Mouse (Mus musculus) liver, embryonic 14.5 days (tissue): ENCODE results near the gene Cgnl1. TPM values are rescaled to one million over a fixed set of nuclear protein-coding genes. Genes with fewer than 3 reads are reported as not detected.

Experiments used
- ATAC-seq: fragments of 200-750 bp; cut with Nextera tagmentation; 2 replicates; pipeline ENCODE4 v1.8.0; 2017; ENCODE audit warnings: moderate number of reproducible peaks, mild to moderate bottlenecking, moderate library complexity; ENCODE audit not compliant: insufficient read depth
- DNase-seq, 3 experiments: peaks; one replicate each; pipeline ENCODE4 v3.0.0-alpha.2; 2012 to 2013; ENCODE audit warnings: low read depth in 3 of 3, low spot score in 3 of 3
- H3K27ac ChIP-seq: fragments of 300-500 bp; sonication (generic); 2 replicates; pipeline ENCODE4 v1.5.1; 2014; ENCODE audit warnings: moderate library complexity, mild to moderate bottlenecking, control low read depth, inconsistent platforms
- H3K27me3 ChIP-seq: fragments of 300-500 bp; sonication (generic); 2 replicates; pipeline ENCODE4 v1.6.1; 2014; ENCODE audit warnings: mild to moderate bottlenecking, low read length, moderate library complexity; ENCODE audit not compliant: control insufficient read depth, insufficient read depth
- H3K36me3 ChIP-seq: fragments of 300-500 bp; sonication (generic); replicated peaks from 2 replicates; pipeline ENCODE4 v1.6.1; 2014; ENCODE audit warnings: low read depth; ENCODE audit not compliant: control insufficient read depth, insufficient read depth
- H3K4me1 ChIP-seq, 2 experiments: fragments of 200-500 bp in 1 of 2; fragments of 300-500 bp in 1 of 2; sonication (generic) in 1 of 2; replicated peaks; 2 replicates each; pipeline ENCODE4 v1.6.1; 2012 to 2014; ENCODE audit warnings: antibody characterized with exemption in 1 of 2, inconsistent platforms in 1 of 2, low read length in 1 of 2; ENCODE audit not compliant: control insufficient read depth in 2 of 2, insufficient read depth in 2 of 2
- H3K4me2 ChIP-seq: fragments of 300-500 bp; sonication (generic); 2 replicates; pipeline ENCODE4 v1.6.1; 2014; ENCODE audit warnings: low read depth, mild to moderate bottlenecking, control low read depth, moderate library complexity
- H3K4me3 ChIP-seq, 2 experiments: fragments of 200-500 bp in 1 of 2; fragments of 300-500 bp in 1 of 2; sonication (generic) in 1 of 2; 2 replicates each; pipeline ENCODE4 v1.5.1; 2012 to 2014; ENCODE audit warnings: low read depth in 2 of 2, low read length in 2 of 2, mild to moderate bottlenecking in 2 of 2, control low read depth in 1 of 2, inconsistent platforms in 1 of 2, moderate library complexity in 1 of 2; ENCODE audit not compliant: insufficient read depth in 1 of 2
- H3K9ac ChIP-seq: fragments of 300-500 bp; sonication (generic); replicated peaks from 2 replicates; pipeline ENCODE4 v1.6.1; 2014; ENCODE audit warnings: mild to moderate bottlenecking, control low read depth, moderate library complexity
- H3K9me3 ChIP-seq: fragments of 300-500 bp; sonication (generic); 2 replicates; pipeline ENCODE4 v1.6.1; 2016; ENCODE audit warnings: low read length, mixed read lengths; ENCODE audit not compliant: control insufficient read depth
- CTCF ChIP-seq: IDR thresholded peaks from 2 replicates; pipeline ENCODE4 v1.5.1; 2016; ENCODE audit warnings: antibody characterized with exemption, low read depth, control low read depth
- EP300 ChIP-seq: IDR thresholded peaks from 2 replicates; pipeline ENCODE4 v1.6.1; 2016; ENCODE audit warnings: antibody characterized with exemption, low read depth
- WGBS: fragments of 180-500 bp; shearing (Covaris S2); extraction: QIAGEN DNeasy Blood & Tissue Kit; methylation state at CpG from one replicate; pipeline ENCODE4 v1.1.7; 2014; ENCODE audit not compliant: insufficient replicate concordance; 5-methylcytosine and 5-hydroxymethylcytosine counted together
- polyA plus RNA-seq, 2 experiments: library from polyadenylated mRNA; depleted of rRNA in 1 of 2; stranded (reverse) in 1 of 2; unstranded in 1 of 2; fragments of >200 nt; fragmentation: Nextera tagmentation in 1 of 2; extraction: Ambion mirVana in 1 of 2; gene quantifications; 2 replicates each; pipeline versions ENCODE4 v1.2.1 to v1.2.3; 2012 to 2014

The Cgnl1 gene
- polyA plus RNA-seq, 2 experiments, result 1.2 to 1.8 TPM

- Histone ChIP-seq H3K4me1 (peaks cover 0 to 3% of the 10 kb centered on the region in 2 experiments; a peak in 2 of 4 replicates), H3K4me2 (no peak overlapping the region), H3K27me3 (no peaks in the 10 kb centered on the region), H3K27ac (no peak overlapping the region), H3K4me3 (no peak overlapping the region), H3K9ac (no peak overlapping the region), H3K36me3 (no peaks in the 10 kb centered on the region), H3K9me3 (no peaks in the 10 kb centered on the region)
- ATAC-seq (no peak), DNase-seq (no peak)
- WGBS, result 40% methylated on average over 3 of the region's 3 CpGs
- TF ChIP-seq CTCF (no peak), EP300 (no peak)
Measured at GRCm38 (mm10) chr9:71722366-71722765, 49.0 kb downstream of the Cgnl1 start.

DNA sequence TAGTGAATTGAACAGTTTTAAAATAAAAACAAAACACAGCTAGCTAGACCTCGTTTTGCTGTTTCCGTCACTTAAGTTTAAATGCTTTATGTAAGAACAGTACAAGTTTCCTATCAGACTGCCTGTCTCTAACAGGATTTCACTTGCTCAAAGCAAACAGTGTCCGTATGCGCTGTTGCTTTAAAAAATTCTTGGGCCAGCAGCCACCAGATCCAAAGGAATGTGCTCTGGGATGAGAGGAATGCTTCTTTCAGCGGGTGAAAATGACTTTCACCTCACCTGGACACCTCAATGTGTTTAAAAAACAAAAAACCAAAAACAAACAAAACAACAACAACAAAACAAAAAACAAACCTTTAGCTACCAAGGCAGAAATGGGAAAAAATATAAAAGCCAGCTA is 54.4 kb downstream of the Cgnl1 start:
- 64% methylated on average over 5 of the region's 5 CpGs for WGBS
- ATAC-seq (no peak), DNase-seq (no peak)
- H3K9me3 ChIP-seq, result no peaks in the 10 kb centered on the region
- no peak overlapping the region for H3K9ac ChIP-seq
- H3K4me1 ChIP-seq, result peaks cover 0 to 3% of the 10 kb centered on the region in 2 experiments; a peak in 2 of 4 replicates
- no peak overlapping the region for H3K4me3 ChIP-seq
- TF ChIP-seq CTCF, result no peak
- TF ChIP-seq EP300, result no peak
- H3K36me3 ChIP-seq, result no peaks in the 10 kb centered on the region
- no peak overlapping the region for H3K27ac ChIP-seq
- no peaks in the 10 kb centered on the region for H3K27me3 ChIP-seq
- H3K4me2 ChIP-seq, result no peak overlapping the region

GRCm38 (mm10) chr9:71710776-71711175 is 60.6 kb downstream of the Cgnl1 start:
- no peak overlapping the region for H3K4me3 ChIP-seq
- H3K27ac ChIP-seq, result no peak overlapping the region
- TF ChIP-seq CTCF (no peak), EP300 (no peak)
- no peaks in the 10 kb centered on the region for H3K36me3 ChIP-seq
- no peaks in the 10 kb centered on the region for H3K27me3 ChIP-seq
- 0 out of 2 replicates have a peak, but pooled peaks have one; percentile 25 for ATAC-seq
- H3K9ac ChIP-seq, result no peak overlapping the region
- WGBS, result 30% methylated on average over 10 of the region's 10 CpGs
- no peak overlapping the region for H3K4me2 ChIP-seq
- peaks cover 4 to 20% of the 10 kb centered on the region in 2 experiments for H3K4me1 ChIP-seq
- H3K9me3 ChIP-seq, result no peaks in the 10 kb centered on the region
- DNase-seq, result no peak

DNA sequence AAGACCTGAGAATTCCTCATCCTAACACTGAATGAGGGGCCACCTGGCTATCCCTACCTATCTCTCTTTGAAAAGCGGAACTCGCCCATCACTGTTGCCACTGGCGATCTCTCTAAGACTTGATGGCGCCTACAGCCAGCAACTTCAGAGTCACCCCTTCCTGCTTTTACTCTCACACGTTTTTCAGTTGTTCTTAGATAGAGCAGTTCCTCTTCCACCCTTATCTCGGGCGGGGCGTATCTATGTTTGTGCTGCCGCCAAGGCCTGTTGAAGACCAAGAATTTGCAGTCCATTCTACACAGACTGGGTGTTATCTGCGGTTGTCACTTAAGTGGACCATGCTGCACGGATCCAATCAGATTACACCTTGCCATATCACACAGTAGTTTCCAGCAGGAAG is 62.2 kb downstream of the Cgnl1 start:
- H3K4me3 ChIP-seq, result no peak overlapping the region
- H3K4me1 ChIP-seq, result peaks cover 4 to 24% of the 10 kb centered on the region in 2 experiments
- no peaks in the 10 kb centered on the region for H3K27me3 ChIP-seq
- TF ChIP-seq CTCF (no peak), EP300 (peak; percentile 33)
- H3K36me3 ChIP-seq, result no peaks in the 10 kb centered on the region
- peak; percentile 76 for ATAC-seq
- no peaks in the 10 kb centered on the region for H3K9me3 ChIP-seq
- DNase-seq, result no peak
- no peak overlapping the region for H3K9ac ChIP-seq
- peak overlapping the region; percentile 11; the same call in 1 of the 2 replicates for H3K4me2 ChIP-seq
- H3K27ac ChIP-seq, result no peak overlapping the region
- 10% methylated on average over 11 of the region's 11 CpGs for WGBS

DNA sequence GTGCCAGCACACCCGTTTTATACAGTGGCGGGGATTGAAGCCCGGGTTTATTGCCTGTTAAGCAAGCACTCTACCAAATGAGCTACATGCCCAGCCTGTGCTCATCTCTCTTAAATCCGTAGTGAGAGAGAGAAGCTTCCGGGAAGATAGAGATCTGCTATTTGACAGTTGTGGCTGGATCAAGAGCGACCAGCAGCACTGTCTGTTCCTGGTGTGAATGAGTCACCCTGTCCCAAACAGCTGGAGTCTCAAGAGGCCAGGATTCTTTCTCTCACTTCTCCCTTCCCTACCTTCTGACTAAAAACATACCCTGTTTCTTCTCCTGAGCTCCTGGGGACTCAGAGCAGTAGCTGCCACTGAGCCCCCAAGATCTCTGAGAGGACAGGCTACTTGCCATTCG is 63.4 kb downstream of the Cgnl1 start:
- no peak overlapping the region for H3K4me3 ChIP-seq
- no peaks in the 10 kb centered on the region for H3K27me3 ChIP-seq
- H3K9me3 ChIP-seq, result no peaks in the 10 kb centered on the region
- WGBS, result 40% methylated on average over 7 of the region's 7 CpGs
- no peak overlapping the region for H3K4me2 ChIP-seq
- ATAC-seq (no peak), DNase-seq (no peak)
- peaks cover 4 to 24% of the 10 kb centered on the region in 2 experiments for H3K4me1 ChIP-seq
- no peak for TF ChIP-seq EP300
- no peak for TF ChIP-seq CTCF
- no peak overlapping the region for H3K9ac ChIP-seq
- no peak overlapping the region for H3K27ac ChIP-seq
- no peaks in the 10 kb centered on the region for H3K36me3 ChIP-seq
